Mouse (Mus musculus) CH12.LX (cell line): ENCODE data around the gene Bicc1. TPM values are rescaled to one million over a fixed set of nuclear protein-coding genes. Genes with fewer than 3 reads are reported as not detected.
"Not testable (repeated sequence)": the region's sequence is repeated elsewhere in the genome, so short reads cannot be mapped to it uniquely, and the experiment has no call there.

Experiments
- DNase-seq: peaks from one replicate; pipeline ENCODE4 v3.0.0-alpha.2; 2013; ENCODE audit errors: extremely low read depth
- H3K27ac ChIP-seq: 2 replicates; pipeline ENCODE4 v1.5.1; 2012; ENCODE audit warnings: low read depth, mild to moderate bottlenecking, control low read depth, moderate library complexity; ENCODE audit not compliant: insufficient read depth
- H3K27me3 ChIP-seq: replicated peaks from 2 replicates; pipeline ENCODE3; 2012; ENCODE audit warnings: inconsistent platforms
- H3K36me3 ChIP-seq, 2 experiments: replicated peaks in 1 of 2; 2 replicates each; pipeline versions ENCODE3 to v1.6.1; 2012; ENCODE audit warnings: inconsistent platforms in 1 of 2, low read length in 1 of 2, mild to moderate bottlenecking in 1 of 2, mixed read lengths in 1 of 2, moderate library complexity in 1 of 2; ENCODE audit not compliant: control insufficient read depth in 1 of 2, insufficient read depth in 1 of 2
- H3K4me1 ChIP-seq, 2 experiments: 2 replicates each; pipeline ENCODE4 v1.6.1; 2012; ENCODE audit warnings: inconsistent platforms in 1 of 2, moderate library complexity in 1 of 2; ENCODE audit not compliant: insufficient read depth in 2 of 2, control insufficient read depth in 1 of 2
- H3K4me2 ChIP-seq: 2 replicates; pipeline ENCODE4 v1.6.1; 2012; ENCODE audit warnings: low read depth, mild to moderate bottlenecking, control low read depth; ENCODE audit not compliant: poor library complexity, insufficient read depth, severe bottlenecking
- H3K4me3 ChIP-seq, 3 experiments: fragments of 150-350 bp in 1 of 3; sonication (generic) in 1 of 3; replicated peaks in 1 of 3; 2 replicates each; pipeline versions ENCODE3 to v1.5.1; 2011 to 2012; ENCODE audit warnings: low read depth in 2 of 3, low read length in 2 of 3, mild to moderate bottlenecking in 2 of 3, moderate library complexity in 2 of 3, control low read depth in 1 of 3, improper control_type of control experiment in 1 of 3, inconsistent platforms in 1 of 3, mixed read lengths in 1 of 3; ENCODE audit not compliant: poor library complexity in 1 of 3
- H3K79me2 ChIP-seq: replicated peaks from 2 replicates; pipeline ENCODE4 v1.6.1; 2012; ENCODE audit warnings: mild to moderate bottlenecking, moderate library complexity; ENCODE audit not compliant: control insufficient read depth, poor library complexity, insufficient read depth, severe bottlenecking; ENCODE audit errors: extremely low read depth
- H3K9ac ChIP-seq: 2 replicates; pipeline ENCODE4 v1.6.1; 2012; ENCODE audit warnings: low read depth, mild to moderate bottlenecking, control low read depth, moderate library complexity; ENCODE audit not compliant: insufficient read depth
- H3K9me3 ChIP-seq: replicated peaks from 2 replicates; pipeline ENCODE3; 2012; ENCODE audit warnings: low read length, inconsistent platforms, mixed read lengths
- CHD2 ChIP-seq: IDR thresholded peaks from 2 replicates; pipeline ENCODE4 v1.6.1; 2011; ENCODE audit warnings: low read length, improper control_type of control experiment
- CTCF ChIP-seq, 2 experiments: IDR thresholded peaks in 1 of 2; conservative IDR thresholded peaks in 1 of 2; 2 replicates each; pipeline ENCODE4 v1.5.1; 2011 to 2012; ENCODE audit warnings: low read depth in 2 of 2, low read length in 2 of 2, improper control_type of control experiment in 1 of 2, inconsistent platforms in 1 of 2, mild to moderate bottlenecking in 1 of 2, moderate library complexity in 1 of 2
- ETS1 ChIP-seq: conservative IDR thresholded peaks from 2 replicates; pipeline ENCODE4 v1.6.1; 2012; ENCODE audit warnings: low read depth, mild to moderate bottlenecking, inconsistent platforms, low read length, improper control_type of control experiment, moderate library complexity
- HCFC1 ChIP-seq: IDR thresholded peaks from 2 replicates; pipeline ENCODE4 v1.6.1; 2012; ENCODE audit warnings: low read depth, mild to moderate bottlenecking, inconsistent platforms, low read length, improper control_type of control experiment
- KAT2A ChIP-seq: IDR thresholded peaks from 2 replicates; pipeline ENCODE4 v1.6.1; 2012; ENCODE audit warnings: low read length, improper control_type of control experiment, inconsistent platforms; ENCODE audit not compliant: insufficient replicate concordance
- MEF2A ChIP-seq: IDR thresholded peaks from 2 replicates; pipeline ENCODE4 v1.6.1; 2014; ENCODE audit warnings: low read depth, mild to moderate bottlenecking, inconsistent platforms, low read length, improper control_type of control experiment, borderline replicate concordance
- RAD21 ChIP-seq: IDR thresholded peaks from 2 replicates; pipeline ENCODE4 v1.6.1; 2011; ENCODE audit warnings: low read depth, mild to moderate bottlenecking, low read length, improper control_type of control experiment, moderate library complexity
- TCF12 ChIP-seq: IDR thresholded peaks from 2 replicates; pipeline ENCODE4 v1.6.1; 2014; ENCODE audit warnings: low read depth, mild to moderate bottlenecking, inconsistent platforms, low read length, improper control_type of control experiment
- UBTF ChIP-seq: IDR thresholded peaks from 2 replicates; pipeline ENCODE4 v1.6.1; 2012; ENCODE audit warnings: low read depth, mild to moderate bottlenecking, inconsistent platforms, low read length, improper control_type of control experiment, moderate library complexity
- ZC3H11A ChIP-seq: IDR thresholded peaks from 2 replicates; pipeline ENCODE4 v1.6.1; 2012; ENCODE audit warnings: low read depth, mild to moderate bottlenecking, inconsistent platforms, low read length, improper control_type of control experiment
- dilution Hi-C: fragments of 300-500 bp; cut with MboI; formaldehyde crosslinking; loops from 2 replicates; pipeline ENCODE4 v1.14.3; 2020; ENCODE audit warnings: low sequenced_read_pairs; ENCODE audit not compliant: extremely low pct_unique_long_range_greater_than_20kb, extremely low pct_ligation_motif_present
- in situ Hi-C: fragments of 300-500 bp; cut with MboI; formaldehyde crosslinking; loops from 3 replicates; pipeline ENCODE4 v1.14.3; 2019; ENCODE audit warnings: low sequenced_read_pairs, low pct_ligation_motif_present, low pct_unique_long_range_greater_than_20kb, mixed read lengths
- polyA plus RNA-seq: library from polyadenylated mRNA; unstranded; fragments of >175 nt; gene quantifications from 2 replicates; pipeline ENCODE4 v1.2.1, GENCODE M21; 2012; ENCODE audit warnings: low read depth; ENCODE audit not compliant: insufficient read length
- total RNA-seq, 2 experiments: library from RNA; depleted of rRNA; stranded (reverse); fragments of 300-350 nt in 1 of 2; fragments of >200 nt in 1 of 2; gene quantifications; 2 replicates each; pipeline ENCODE4 v1.2.3; 2012 to 2014

Gene Bicc1
- total and polyA plus RNA-seq, 3 experiments: not detected

DNA sequence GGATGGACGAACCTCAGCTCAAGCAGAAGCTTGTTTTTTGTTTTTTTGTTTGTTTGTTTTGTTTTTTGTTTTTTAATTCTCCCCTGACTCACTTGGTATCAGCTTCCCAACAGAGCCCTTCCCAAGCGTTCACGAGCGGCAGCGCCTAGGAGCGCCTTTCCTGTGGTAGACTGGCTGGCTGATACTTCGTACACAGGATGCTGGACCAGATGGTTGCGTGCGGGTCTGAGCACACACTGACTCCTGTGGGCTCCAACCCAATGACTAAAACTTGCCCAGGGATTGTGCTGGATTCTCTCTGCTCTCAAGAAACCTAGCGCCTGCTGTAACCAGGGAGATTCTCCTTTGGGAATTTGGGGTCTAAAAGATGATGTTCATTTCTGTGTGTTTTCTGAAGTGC, 211.2 kb downstream of the Bicc1 start:
- H3K79me2 ChIP-seq: no peaks in the 10 kb centered on the region
- no peaks in the 10 kb centered on the region for H3K27me3 ChIP-seq
- no peak for DNase-seq
- H3K27ac ChIP-seq: no peak overlapping the region
- H3K9me3 ChIP-seq: peaks cover 74% of the 10 kb centered on the region
- no peak overlapping the region for H3K4me3 ChIP-seq
- no peak overlapping the region for H3K4me2 ChIP-seq
- no peak overlapping the region for H3K9ac ChIP-seq
- dilution Hi-C loops (no loop called here), in situ Hi-C loops (no loop called here)
- no peaks in the 10 kb centered on the region for H3K36me3 ChIP-seq
- TF ChIP-seq TCF12 (no peak), CHD2 (no peak), HCFC1 (no peak), UBTF (no peak), CTCF (conservative IDR thresholded peaks at IDR 0.05 in 1 of 2, IDR thresholded peaks at IDR 0.05 in 1 of 2; ENCODE audit: low read depth in 2 of 2, low read length in 2 of 2) (no peak)
- no peaks in the 10 kb centered on the region for H3K4me1 ChIP-seq

DNA sequence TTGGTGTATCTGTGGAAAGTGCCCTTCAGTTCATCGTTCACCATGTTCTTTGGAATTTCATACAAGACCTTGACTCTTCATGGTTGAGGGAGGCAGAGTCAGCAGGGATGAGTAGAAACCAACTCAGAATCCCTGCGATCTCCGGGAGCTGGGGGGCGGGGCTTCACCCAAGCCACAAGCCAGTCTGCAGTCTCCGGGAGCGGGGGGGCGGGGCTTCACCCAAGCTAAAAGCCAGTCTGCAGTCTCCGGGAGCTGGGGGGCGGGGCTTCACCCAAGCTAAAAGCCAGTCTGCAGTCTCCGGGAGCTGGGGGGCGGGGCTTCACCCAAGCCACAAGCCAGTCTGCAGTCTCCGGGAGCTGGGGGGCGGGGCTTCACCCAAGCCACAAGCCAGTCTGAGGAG, 213.4 kb downstream of the Bicc1 start:
- H3K4me3 ChIP-seq, dilution Hi-C loops: not testable (repeated sequence)
- peaks cover 78% of the 10 kb centered on the region for H3K9me3 ChIP-seq

DNA sequence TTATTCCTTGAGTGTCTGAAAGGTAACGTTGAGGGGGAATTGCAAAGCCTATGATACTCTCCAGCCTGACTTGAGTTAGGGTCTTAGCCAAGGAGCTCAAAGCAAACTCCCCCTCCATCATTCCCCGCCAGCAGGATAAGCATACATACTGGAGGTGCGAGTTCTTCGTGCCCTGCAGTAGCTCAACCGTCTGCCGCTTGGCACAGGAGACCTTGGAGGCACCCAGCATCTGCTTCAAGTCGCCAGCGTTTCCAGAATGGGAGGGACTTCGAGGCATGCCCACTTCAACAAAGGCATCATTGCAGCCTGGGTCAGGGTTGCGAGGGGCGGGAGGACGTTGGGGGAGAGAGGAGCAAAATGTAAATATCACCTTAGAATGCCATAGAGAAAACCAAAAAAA, 214.4 kb downstream of the Bicc1 start:
- TF ChIP-seq ETS1: no peak
- no peak for TF ChIP-seq MEF2A
- no peak for TF ChIP-seq KAT2A
- no peak for TF ChIP-seq CHD2
- no peak for TF ChIP-seq RAD21
- no peak for TF ChIP-seq ZC3H11A
- dilution Hi-C loops: no loop called here
- Histone ChIP-seq H3K27me3 (no peaks in the 10 kb centered on the region), H3K36me3 (no peaks in the 10 kb centered on the region), H3K9ac (no peak overlapping the region), H3K27ac (no peak overlapping the region), H3K4me3 (no peak overlapping the region), H3K4me2 (no peak overlapping the region), H3K79me2 (no peaks in the 10 kb centered on the region), H3K4me1 (no peaks in the 10 kb centered on the region), H3K9me3 (peaks cover 80% of the 10 kb centered on the region)
- no peak for DNase-seq
- in situ Hi-C loops: no loop called here

More for the DNA sequence above, 213.4 kb downstream of the Bicc1 start:
- H3K27me3 ChIP-seq, H3K27ac ChIP-seq, H3K9ac ChIP-seq, DNase-seq, in situ Hi-C loops, H3K79me2 ChIP-seq, H3K4me2 ChIP-seq, H3K4me1 ChIP-seq, H3K36me3 ChIP-seq: not testable (repeated sequence)
